Mouse (Mus musculus): ENCODE data around the gene Faf2. TPM values are rescaled to one million over a fixed set of nuclear protein-coding genes. Genes with fewer than 3 reads are reported as not detected.

Faf2 gene
- polyA plus RNA-seq, 1 experiment from 2014 or later: 94.4 TPM

GRCm38 (mm10) chr13:54589996-54590951 is 31.3 kb upstream of the Faf2 start, which contains the start of the genes Nop16 and Higd2a:
Nop16 (minus strand) TSS chr13:54590090.
Higd2a (plus strand) TSS chr13:54590207.
- WGBS: under 1% methylated on average over 51 of the region's 51 CpGs
- Histone ChIP-seq H3K4me3 (replicated peaks) (peak within 1 kb of the TSS; percentile 82), H3K4me1 (replicated peaks) (peaks cover 11% of the 10 kb centered on the region), H3K9me3 (no peaks in the 10 kb centered on the region), H3K27ac (peak within 1 kb of the TSS; percentile 89), H3K4me2 (peak within 1 kb of the TSS; percentile 77), H3K27me3 (no peaks in the 10 kb centered on the region), H3K9ac (replicated peaks) (peak within 1 kb of the TSS; percentile 84), H3K36me3 (peaks cover 40% of the 10 kb centered on the region)
- ATAC-seq (ENCODE audit: insufficient number of reproducible peaks, insufficient read depth, low FRiP score, low TSS enrichment, low read depth): peak; percentile 96

- Histone ChIP-seq H3K27me3 (no peaks in the 10 kb centered on the region), H3K27ac (no peak overlapping the region), H3K4me2 (0 out of 2 replicates have a peak overlapping the region, but pooled peaks have one; percentile 77), H3K9me3 (no peaks in the 10 kb centered on the region), H3K4me1 (replicated peaks) (peaks cover 11% of the 10 kb centered on the region), H3K36me3 (peaks cover 25% of the 10 kb centered on the region), H3K9ac (replicated peaks) (no peak overlapping the region), H3K4me3 (replicated peaks) (no peak overlapping the region)
- no peak for ATAC-seq (ENCODE audit: insufficient number of reproducible peaks, insufficient read depth, low FRiP score, low TSS enrichment, low read depth)
- 86% methylated on average over 8 of the region's 8 CpGs for WGBS
These were observed 29.7 kb upstream of the Faf2 start for GRCm38 (mm10) chr13:54591776-54592356.

GRCm38 (mm10) chr13:54593617-54594016 is 28.0 kb upstream of the Faf2 start:
- H3K4me1 ChIP-seq (replicated peaks): peaks cover 11% of the 10 kb centered on the region
- no peaks in the 10 kb centered on the region for H3K9me3 ChIP-seq
- no peaks in the 10 kb centered on the region for H3K27me3 ChIP-seq
- peaks cover 20% of the 10 kb centered on the region for H3K36me3 ChIP-seq
- no peak overlapping the region for H3K4me2 ChIP-seq
- no peak overlapping the region for H3K4me3 ChIP-seq (replicated peaks)
- no peak for ATAC-seq (ENCODE audit: insufficient number of reproducible peaks, insufficient read depth, low FRiP score, low TSS enrichment, low read depth)
- H3K9ac ChIP-seq (replicated peaks): no peak overlapping the region
- no peak overlapping the region for H3K27ac ChIP-seq
- WGBS: 86% methylated on average over 11 of the region's 11 CpGs

DNA sequence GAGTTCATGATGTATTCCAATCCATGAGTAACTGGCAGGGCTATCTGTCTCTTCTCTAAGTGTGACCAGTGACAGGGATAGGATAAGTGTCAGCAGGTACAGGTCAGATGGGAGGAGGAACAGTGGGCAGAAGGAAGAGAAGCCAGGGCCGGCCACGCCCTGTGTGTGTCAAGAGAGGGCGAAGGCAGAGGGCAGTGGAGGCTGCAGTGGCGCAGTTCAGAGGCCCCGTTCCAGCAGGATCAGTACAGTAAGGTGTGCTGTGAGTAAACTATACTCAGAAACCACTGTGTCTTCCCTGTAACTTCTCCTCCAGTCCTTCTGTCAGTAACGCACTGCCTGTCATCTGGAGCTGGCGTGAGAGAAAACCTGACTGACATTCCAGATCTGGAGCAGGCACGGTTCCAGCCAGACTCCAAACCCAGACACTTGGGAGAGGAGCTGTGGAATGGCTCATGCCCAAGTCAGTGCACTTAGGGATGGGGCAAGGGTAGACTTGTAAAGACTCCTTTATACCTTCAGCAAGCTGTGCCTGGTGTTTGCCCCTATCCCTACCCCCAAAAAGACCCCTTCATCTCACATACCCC is 25.4 kb upstream of the Faf2 start:
- Histone ChIP-seq H3K9me3 (no peaks in the 10 kb centered on the region), H3K4me1 (replicated peaks) (peaks cover 7% of the 10 kb centered on the region), H3K27ac (no peak overlapping the region), H3K27me3 (no peaks in the 10 kb centered on the region), H3K9ac (replicated peaks) (no peak overlapping the region), H3K4me2 (no peak overlapping the region), H3K4me3 (replicated peaks) (no peak overlapping the region), H3K36me3 (peaks cover 29% of the 10 kb centered on the region)
- no peak for ATAC-seq (ENCODE audit: insufficient number of reproducible peaks, insufficient read depth, low FRiP score, low TSS enrichment, low read depth)
- 82% methylated on average over 8 of the region's 8 CpGs for WGBS

GRCm38 (mm10) chr13:54596870-54597269 is 24.7 kb upstream of the Faf2 start:
- Histone ChIP-seq H3K4me3 (replicated peaks) (no peak overlapping the region), H3K4me2 (no peak overlapping the region), H3K9ac (replicated peaks) (no peak overlapping the region), H3K27me3 (no peaks in the 10 kb centered on the region), H3K9me3 (no peaks in the 10 kb centered on the region), H3K4me1 (replicated peaks) (peaks cover 1% of the 10 kb centered on the region), H3K27ac (no peak overlapping the region), H3K36me3 (peaks cover 29% of the 10 kb centered on the region)
- 70% methylated on average over 5 of the region's 5 CpGs for WGBS
- ATAC-seq (ENCODE audit: insufficient number of reproducible peaks, insufficient read depth, low FRiP score, low TSS enrichment, low read depth): no peak

DNA sequence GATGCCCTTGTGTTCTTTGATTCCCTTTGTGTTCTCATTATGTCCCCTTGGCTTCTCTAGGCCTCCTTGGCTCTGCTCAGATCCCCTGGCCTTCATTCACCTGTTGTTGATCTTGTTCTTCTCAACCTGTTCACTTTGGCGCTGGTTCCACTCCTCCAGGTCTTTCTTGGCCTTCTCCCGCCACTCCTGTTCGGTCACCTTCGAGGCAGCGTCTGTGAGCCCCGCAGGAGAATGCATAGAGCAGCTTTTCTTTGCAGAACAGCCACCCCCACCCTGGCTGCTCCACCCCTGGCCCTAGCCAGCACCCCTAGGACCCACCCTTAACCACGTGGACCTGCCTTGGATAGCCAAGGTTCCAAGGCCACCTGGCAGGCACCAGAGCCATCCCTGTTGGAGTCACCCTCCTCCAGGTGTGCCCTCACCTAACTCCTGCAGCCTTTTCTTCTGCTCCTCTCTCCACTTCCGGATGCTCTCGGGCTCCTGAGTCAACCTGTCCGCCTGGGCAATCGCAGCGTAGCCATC is 22.9 kb upstream of the Faf2 start:
- no peak overlapping the region for H3K9ac ChIP-seq (replicated peaks)
- H3K27me3 ChIP-seq: no peaks in the 10 kb centered on the region

DNA sequence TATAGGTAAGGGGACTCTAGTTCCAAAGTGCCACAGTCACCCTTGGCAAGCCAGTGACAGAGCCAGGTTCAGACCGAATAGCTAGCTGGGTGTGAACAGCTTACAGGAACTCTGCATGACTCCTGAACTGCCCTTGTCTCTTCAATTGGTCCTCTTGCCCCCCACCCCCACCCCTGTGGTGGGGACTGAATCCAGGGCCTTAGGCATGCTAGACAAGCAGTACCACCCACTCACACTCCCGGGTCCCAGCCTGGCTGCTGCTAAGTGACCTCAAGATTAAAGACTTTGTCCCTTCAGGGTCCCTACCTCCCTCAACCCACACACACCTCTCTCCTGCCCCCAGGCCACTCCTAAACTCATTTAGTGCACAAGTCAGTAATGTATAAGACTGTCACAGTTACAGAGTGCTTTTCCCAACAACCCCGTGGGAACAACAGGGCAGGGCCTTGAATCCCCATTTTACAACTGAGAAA is 18.9 kb upstream of the Faf2 start:
- H3K4me2 ChIP-seq: peak overlapping the region; percentile 15; the same call in 1 of the 2 replicates

More for the DNA sequence above, 22.9 kb upstream of the Faf2 start:
- 89% methylated on average over 12 of the region's 12 CpGs for WGBS
- Histone ChIP-seq H3K9me3 (no peaks in the 10 kb centered on the region), H3K27ac (no peak overlapping the region), H3K4me1 (replicated peaks) (peaks cover 19% of the 10 kb centered on the region), H3K4me2 (no peak overlapping the region), H3K4me3 (replicated peaks) (no peak overlapping the region), H3K36me3 (peaks cover 25% of the 10 kb centered on the region)
- ATAC-seq (ENCODE audit: insufficient number of reproducible peaks, insufficient read depth, low FRiP score, low TSS enrichment, low read depth): no peak

DNA sequence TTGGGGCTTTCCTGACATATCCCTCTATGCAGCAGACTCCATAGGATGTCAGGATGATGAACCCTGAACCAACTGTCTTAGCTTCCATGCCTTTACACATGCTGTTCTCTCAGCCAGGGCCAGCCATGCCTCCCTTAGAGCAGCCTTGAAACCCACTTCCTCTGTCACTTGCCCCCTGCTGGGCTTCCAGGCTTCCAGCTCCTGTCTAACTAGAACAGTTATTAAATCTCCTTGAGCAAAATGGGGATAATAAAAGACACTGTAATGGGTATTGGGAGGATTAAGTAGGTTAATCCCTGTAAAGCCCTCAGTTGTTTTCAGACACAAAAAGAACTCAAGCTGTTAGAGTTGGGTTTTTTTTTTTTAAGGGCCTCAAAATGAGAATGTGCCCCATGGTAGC is 18.1 kb upstream of the Faf2 start:
- no peaks in the 10 kb centered on the region for H3K9me3 ChIP-seq
- no peak overlapping the region for H3K4me3 ChIP-seq (replicated peaks)
- peak overlapping the region; percentile 66; the same call in 1 of the 2 replicates for H3K27ac ChIP-seq
- ATAC-seq (ENCODE audit: insufficient number of reproducible peaks, insufficient read depth, low FRiP score, low TSS enrichment, low read depth): 0 out of 2 replicates have a peak, but pooled peaks have one; percentile 32
- no peak overlapping the region for H3K9ac ChIP-seq (replicated peaks)
- peaks cover 30% of the 10 kb centered on the region for H3K4me1 ChIP-seq (replicated peaks)
- H3K27me3 ChIP-seq: no peaks in the 10 kb centered on the region
- H3K36me3 ChIP-seq: peaks cover 11% of the 10 kb centered on the region
- H3K4me2 ChIP-seq: no peak overlapping the region

More for the DNA sequence above, 18.9 kb upstream of the Faf2 start:
- Histone ChIP-seq H3K36me3 (peaks cover 19% of the 10 kb centered on the region), H3K9ac (replicated peaks) (0 out of 2 replicates have a peak overlapping the region, but pooled peaks have one; percentile 12), H3K9me3 (no peaks in the 10 kb centered on the region), H3K27ac (peak overlapping the region; percentile 45; the same call in 1 of the 2 replicates), H3K4me1 (replicated peaks) (peaks cover 30% of the 10 kb centered on the region), H3K4me3 (replicated peaks) (no peak overlapping the region), H3K27me3 (no peaks in the 10 kb centered on the region)
- 14% methylated on average over 3 of the region's 3 CpGs for WGBS
- 0 out of 2 replicates have a peak, but pooled peaks have one; percentile 38 for ATAC-seq (ENCODE audit: insufficient number of reproducible peaks, insufficient read depth, low FRiP score, low TSS enrichment, low read depth)

DNA sequence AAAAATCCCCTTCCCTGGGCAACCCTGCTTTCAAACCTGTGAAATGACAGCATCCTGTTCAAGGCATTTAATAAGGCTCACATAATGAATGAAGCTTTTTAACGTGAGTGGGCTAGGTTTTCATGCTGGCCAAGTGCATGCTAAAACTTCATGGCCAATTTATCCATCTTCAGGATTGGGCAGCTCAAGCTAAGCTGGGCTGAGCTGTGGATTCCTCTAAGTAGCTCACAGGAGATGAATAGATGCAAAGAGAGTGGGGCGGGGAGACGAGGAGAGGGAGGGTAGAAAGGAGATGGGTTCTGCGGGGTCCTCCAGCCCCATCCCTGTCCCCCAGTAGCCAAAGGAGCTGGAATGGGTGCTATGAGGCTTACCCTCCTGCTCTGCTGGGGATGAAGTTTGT is 17.4 kb upstream of the Faf2 start:
- Histone ChIP-seq H3K4me2 (no peak overlapping the region), H3K9me3 (no peaks in the 10 kb centered on the region), H3K27me3 (peaks cover 4% of the 10 kb centered on the region; the same call in 1 of the 2 replicates), H3K36me3 (peaks cover 4% of the 10 kb centered on the region), H3K4me3 (replicated peaks) (no peak overlapping the region), H3K9ac (replicated peaks) (no peak overlapping the region), H3K27ac (peak overlapping the region; percentile 66), H3K4me1 (replicated peaks) (peaks cover 34% of the 10 kb centered on the region)
- ATAC-seq (ENCODE audit: insufficient number of reproducible peaks, insufficient read depth, low FRiP score, low TSS enrichment, low read depth): no peak
- 66% methylated on average over 4 of the region's 4 CpGs for WGBS

DNA sequence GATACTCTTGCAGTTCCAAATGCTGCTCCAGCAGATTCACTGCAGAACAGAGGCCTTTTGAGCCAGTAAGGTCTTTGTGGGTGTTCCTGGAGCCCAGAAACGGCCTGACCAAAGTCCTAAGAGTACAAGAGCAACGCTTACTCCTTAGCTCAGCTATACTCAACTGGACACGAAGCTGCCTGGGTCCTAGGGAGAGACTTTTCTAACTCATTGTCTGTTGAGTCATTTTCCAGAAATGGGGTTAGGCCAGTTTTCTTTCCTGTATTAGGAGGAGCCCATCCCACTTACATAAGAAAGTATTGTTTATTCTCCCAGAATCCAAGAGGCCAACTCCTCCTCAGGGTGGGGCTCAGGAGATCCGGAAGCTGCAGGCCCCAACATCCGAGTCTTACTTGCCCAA is 16.2 kb upstream of the Faf2 start:
- WGBS: 80% methylated on average over 5 of the region's 5 CpGs
- no peak for ATAC-seq (ENCODE audit: insufficient number of reproducible peaks, insufficient read depth, low FRiP score, low TSS enrichment, low read depth)
- no peak overlapping the region for H3K27ac ChIP-seq
- no peak overlapping the region for H3K4me2 ChIP-seq
- no peak overlapping the region for H3K4me3 ChIP-seq (replicated peaks)
- peaks cover 34% of the 10 kb centered on the region for H3K4me1 ChIP-seq (replicated peaks)
- no peak overlapping the region for H3K9ac ChIP-seq (replicated peaks)
- H3K36me3 ChIP-seq: no peaks in the 10 kb centered on the region; the same call in 1 of the 2 replicates
- H3K27me3 ChIP-seq: peaks cover 14% of the 10 kb centered on the region
- H3K9me3 ChIP-seq: no peaks in the 10 kb centered on the region
